Mouse (Mus musculus) neural tube, embryonic 15.5 days (tissue): ENCODE measurements around the gene Pard3b. TPM values are rescaled to one million over a fixed set of nuclear protein-coding genes. Genes with fewer than 3 reads are reported as not detected.

ENCODE experiments used
- ATAC-seq: fragments of 200-750 bp; cut with Nextera tagmentation; 2 replicates; pipeline ENCODE4 v1.8.0; 2017; ENCODE audit warnings: mild to moderate bottlenecking, moderate TSS enrichment, moderate library complexity; ENCODE audit not compliant: low FRiP score
- H3K27ac ChIP-seq: fragments of 300-500 bp; sonication (generic); replicated peaks from 2 replicates; pipeline ENCODE4 v1.5.1; 2015; ENCODE audit warnings: mild to moderate bottlenecking, inconsistent platforms
- H3K27me3 ChIP-seq: fragments of 300-500 bp; sonication (generic); replicated peaks from 2 replicates; pipeline ENCODE4 v1.6.1; 2015; ENCODE audit warnings: inconsistent platforms
- H3K36me3 ChIP-seq: fragments of 300-500 bp; sonication (generic); 2 replicates; pipeline ENCODE4 v1.6.1; 2015; ENCODE audit warnings: inconsistent platforms
- H3K4me1 ChIP-seq: fragments of 300-500 bp; sonication (generic); 2 replicates; pipeline ENCODE4 v1.6.1; 2015; ENCODE audit warnings: inconsistent platforms
- H3K4me2 ChIP-seq: fragments of 300-500 bp; sonication (generic); 2 replicates; pipeline ENCODE4 v1.6.1; 2015; ENCODE audit warnings: inconsistent platforms, mild to moderate bottlenecking, moderate library complexity
- H3K4me3 ChIP-seq: fragments of 300-500 bp; sonication (generic); replicated peaks from 2 replicates; pipeline ENCODE4 v1.5.1; 2015; ENCODE audit warnings: mild to moderate bottlenecking, inconsistent platforms
- H3K9ac ChIP-seq: fragments of 300-500 bp; sonication (generic); replicated peaks from 2 replicates; pipeline ENCODE4 v1.6.1; 2015; ENCODE audit warnings: mild to moderate bottlenecking, inconsistent platforms
- H3K9me3 ChIP-seq: fragments of 300-500 bp; sonication (generic); replicated peaks from 2 replicates; pipeline ENCODE4 v1.6.1; 2016; ENCODE audit warnings: inconsistent platforms
- WGBS: fragments of 180-500 bp; shearing (Covaris S2); methylation state at CpG from one replicate; pipeline ENCODE4 v1.1.7; 2015; ENCODE audit warnings: mixed read lengths; 5-methylcytosine and 5-hydroxymethylcytosine counted together
- polyA plus RNA-seq: library from polyadenylated mRNA; unstranded; fragments of >200 nt; fragmentation: Nextera tagmentation; extraction: Ambion mirVana; gene quantifications from 2 replicates; pipeline ENCODE4 v1.2.1, GENCODE M21; 2015

Gene Pard3b
- polyA plus RNA-seq, 1 experiment from 2014 or later, result 8.6 TPM

- Histone ChIP-seq H3K27ac (no peak overlapping the region; the same call in 1 of the 2 replicates), H3K4me2 (peak overlapping the region; percentile 41), H3K4me3 (no peak overlapping the region), H3K4me1 (peaks cover 9% of the 10 kb centered on the region), H3K27me3 (no peaks in the 10 kb centered on the region), H3K9me3 (no peaks in the 10 kb centered on the region), H3K9ac (no peak overlapping the region), H3K36me3 (no peaks in the 10 kb centered on the region)
- WGBS, result 59% methylated on average over 9 of the region's 9 CpGs
- peak; percentile 57; the same call in 1 of the 2 replicates for ATAC-seq
Observed at GRCm38 (mm10) chr1:62565120-62565809, 926.6 kb downstream of the Pard3b start.

- Histone ChIP-seq H3K4me3 (no peak overlapping the region), H3K27ac (no peak overlapping the region), H3K4me1 (peaks cover 9% of the 10 kb centered on the region), H3K27me3 (no peaks in the 10 kb centered on the region), H3K4me2 (no peak overlapping the region), H3K9ac (no peak overlapping the region), H3K36me3 (no peaks in the 10 kb centered on the region), H3K9me3 (no peaks in the 10 kb centered on the region)
- 38% methylated on average over 4 of the region's 4 CpGs for WGBS
- no peak for ATAC-seq
Observed at GRCm38 (mm10) chr1:62566596-62566995, 928.0 kb downstream of the Pard3b start.

GRCm38 (mm10) chr1:62576939-62577590 lies 938.4 kb downstream of the Pard3b start:
- no peak overlapping the region for H3K4me2 ChIP-seq
- ATAC-seq, result no peak
- WGBS, result 74% methylated on average over 3 of the region's 3 CpGs

GRCm38 (mm10) chr1:62579024-62579765 lies 940.6 kb downstream of the Pard3b start:
- WGBS, result 83% methylated on average over 7 of the region's 7 CpGs
- Histone ChIP-seq H3K9ac (no peak overlapping the region), H3K4me3 (no peak overlapping the region), H3K36me3 (no peaks in the 10 kb centered on the region), H3K27me3 (no peaks in the 10 kb centered on the region), H3K27ac (no peak overlapping the region), H3K4me2 (no peak overlapping the region), H3K9me3 (no peaks in the 10 kb centered on the region), H3K4me1 (no peaks in the 10 kb centered on the region)
- ATAC-seq, result no peak

More at GRCm38 (mm10) chr1:62576939-62577590, 938.4 kb downstream of the Pard3b start:
- no peak overlapping the region for H3K9ac ChIP-seq
- no peak overlapping the region for H3K4me3 ChIP-seq
- H3K9me3 ChIP-seq, result no peaks in the 10 kb centered on the region
- H3K27me3 ChIP-seq, result no peaks in the 10 kb centered on the region
- no peaks in the 10 kb centered on the region for H3K4me1 ChIP-seq
- no peak overlapping the region for H3K27ac ChIP-seq
- H3K36me3 ChIP-seq, result no peaks in the 10 kb centered on the region

- no peak for ATAC-seq
- WGBS, result 57% methylated on average over 4 of the region's 4 CpGs
- Histone ChIP-seq H3K36me3 (no peaks in the 10 kb centered on the region), H3K4me3 (no peak overlapping the region), H3K4me1 (no peaks in the 10 kb centered on the region), H3K4me2 (no peak overlapping the region), H3K27ac (no peak overlapping the region), H3K27me3 (no peaks in the 10 kb centered on the region), H3K9ac (no peak overlapping the region), H3K9me3 (no peaks in the 10 kb centered on the region)
Observed at GRCm38 (mm10) chr1:62580314-62580935, 941.8 kb downstream of the Pard3b start.

GRCm38 (mm10) chr1:62582476-62582875 lies 943.9 kb downstream of the Pard3b start:
- Histone ChIP-seq H3K9me3 (no peaks in the 10 kb centered on the region), H3K27ac (no peak overlapping the region), H3K4me1 (no peaks in the 10 kb centered on the region), H3K27me3 (no peaks in the 10 kb centered on the region), H3K9ac (no peak overlapping the region), H3K4me3 (no peak overlapping the region), H3K4me2 (no peak overlapping the region), H3K36me3 (no peaks in the 10 kb centered on the region)
- no peak for ATAC-seq
- WGBS, result 79% methylated on average over 4 of the region's 4 CpGs

GRCm38 (mm10) chr1:62587536-62587935 lies 948.9 kb downstream of the Pard3b start:
- Histone ChIP-seq H3K9me3 (no peaks in the 10 kb centered on the region), H3K36me3 (no peaks in the 10 kb centered on the region), H3K4me2 (no peak overlapping the region), H3K4me3 (no peak overlapping the region), H3K9ac (no peak overlapping the region), H3K4me1 (no peaks in the 10 kb centered on the region), H3K27ac (no peak overlapping the region), H3K27me3 (no peaks in the 10 kb centered on the region)
- no peak for ATAC-seq
- WGBS, result 69% methylated on average over 6 of the region's 6 CpGs

GRCm38 (mm10) chr1:62591296-62592031 lies 952.8 kb downstream of the Pard3b start:
- WGBS, result 41% methylated on average over 6 of the region's 6 CpGs
- Histone ChIP-seq H3K4me3 (no peak overlapping the region), H3K27me3 (no peaks in the 10 kb centered on the region), H3K9me3 (no peaks in the 10 kb centered on the region), H3K4me1 (no peaks in the 10 kb centered on the region), H3K4me2 (no peak overlapping the region), H3K36me3 (no peaks in the 10 kb centered on the region), H3K27ac (no peak overlapping the region), H3K9ac (no peak overlapping the region)
- no peak for ATAC-seq

- ATAC-seq, result no peak
- Histone ChIP-seq H3K27me3 (no peaks in the 10 kb centered on the region), H3K4me1 (no peaks in the 10 kb centered on the region), H3K36me3 (no peaks in the 10 kb centered on the region), H3K9me3 (no peaks in the 10 kb centered on the region), H3K27ac (no peak overlapping the region), H3K4me3 (no peak overlapping the region), H3K4me2 (no peak overlapping the region), H3K9ac (no peak overlapping the region)
- 73% methylated on average over 3 of the region's 3 CpGs for WGBS
Observed at GRCm38 (mm10) chr1:62595401-62595800, 956.8 kb downstream of the Pard3b start.

GRCm38 (mm10) chr1:62597751-62598400 lies 959.3 kb downstream of the Pard3b start:
- WGBS, result 90% methylated on average over 5 of the region's 5 CpGs
- Histone ChIP-seq H3K36me3 (no peaks in the 10 kb centered on the region), H3K4me3 (no peak overlapping the region), H3K9ac (no peak overlapping the region), H3K9me3 (no peaks in the 10 kb centered on the region), H3K4me1 (no peaks in the 10 kb centered on the region), H3K27me3 (no peaks in the 10 kb centered on the region), H3K27ac (no peak overlapping the region), H3K4me2 (no peak overlapping the region)
- no peak for ATAC-seq

- no peak for ATAC-seq
- H3K4me2 ChIP-seq, result no peak overlapping the region
- H3K36me3 ChIP-seq, result no peaks in the 10 kb centered on the region
- H3K9ac ChIP-seq, result no peak overlapping the region
- H3K9me3 ChIP-seq, result no peaks in the 10 kb centered on the region
- no peaks in the 10 kb centered on the region for H3K27me3 ChIP-seq
- no peak overlapping the region for H3K4me3 ChIP-seq
- 85% methylated on average over 5 of the region's 5 CpGs for WGBS
- no peaks in the 10 kb centered on the region for H3K4me1 ChIP-seq
- H3K27ac ChIP-seq, result no peak overlapping the region
Observed at GRCm38 (mm10) chr1:62598551-62598950, 959.9 kb downstream of the Pard3b start.
